Mouse (Mus musculus) lung, postnatal 0 days (tissue): ENCODE measurements around the gene Dst.

Source experiments
- CTCF ChIP-seq: IDR thresholded peaks from 2 replicates; pipeline ENCODE4 v1.5.1; 2016; ENCODE audit warnings: antibody characterized with exemption, mild to moderate bottlenecking
- EP300 ChIP-seq: IDR thresholded peaks from 2 replicates; pipeline ENCODE4 v1.6.1; 2016; ENCODE audit warnings: antibody characterized with exemption, mild to moderate bottlenecking, control low read depth

- TF ChIP-seq CTCF: no peak
- TF ChIP-seq EP300: no peak
Observed at GRCm38 (mm10) chr1:33945756-33946155, 37.7 kb downstream of the Dst start.
